Mouse (Mus musculus) adrenal gland, postnatal 36 days (tissue): ENCODE data around the gene Ripor2. TPM values are rescaled to one million over a fixed set of nuclear protein-coding genes. Genes with fewer than 3 reads are reported as not detected.

Experiments used
- DNase-seq, 2 experiments: peaks; one replicate each; pipeline ENCODE4 v3.0.0; 2021; ENCODE audit warnings: mixed read lengths in 1 of 2
- long read RNA-seq, 2 experiments: library from polyadenylated mRNA; stranded (forward); transcript quantifications; one replicate each; pipeline ENCODE4 v2.0.0; 2021; ENCODE audit warnings: borderline sequencing depth in 2 of 2
- total RNA-seq, 2 experiments: library from RNA; stranded (reverse); gene quantifications; 2 replicates each; pipeline ENCODE4 v1.2.3; 2021

The Ripor2 gene
- total RNA-seq, result 1 to 10 TPM; 2.6 to 4.2 TPM
- long read RNA-seq, experiment 1, partial matches to known transcripts, result 1 of 2 reads
- long read RNA-seq, experiment 1, other reads (novel, unspliced or antisense), result 1 of 2 reads
- long read RNA-seq, experiment 2, partial matches to known transcripts, result 0 of 5 reads
- long read RNA-seq, experiment 2, other reads (novel, unspliced or antisense), result 5 of 5 reads

GRCm38 (mm10) chr13:24581833-24582232 lies at the start of gene Ripor2:
Ripor2 (plus strand) TSS chr13:24582189.
- no peak for DNase-seq

GRCm38 (mm10) chr13:24536531-24537167 lies 45.3 kb upstream of the Ripor2 start:
- peak; percentile 42 to 50 for DNase-seq

- DNase-seq, result no peak
Measured at GRCm38 (mm10) chr13:24538012-24538411, 44.0 kb upstream of the Ripor2 start.

- no peak for DNase-seq
Measured at GRCm38 (mm10) chr13:24538941-24539340, 43.0 kb upstream of the Ripor2 start.

- no peak for DNase-seq
Measured at GRCm38 (mm10) chr13:24545677-24546076, 36.3 kb upstream of the Ripor2 start.

GRCm38 (mm10) chr13:24546801-24547459 lies 35.1 kb upstream of the Ripor2 start:
- no peak for DNase-seq

- no peak for DNase-seq
Measured at GRCm38 (mm10) chr13:24548911-24549310, 33.1 kb upstream of the Ripor2 start.

GRCm38 (mm10) chr13:24551100-24551931 lies 30.7 kb upstream of the Ripor2 start:
- no peak for DNase-seq

GRCm38 (mm10) chr13:24552039-24552438 lies 29.9 kb upstream of the Ripor2 start:
- DNase-seq, result no peak

GRCm38 (mm10) chr13:24561391-24561790 lies 20.6 kb upstream of the Ripor2 start:
- DNase-seq, result no peak

- no peak for DNase-seq
Measured at GRCm38 (mm10) chr13:24564706-24565105, 17.3 kb upstream of the Ripor2 start.

GRCm38 (mm10) chr13:24565230-24565949 lies 16.6 kb upstream of the Ripor2 start:
- peak; percentile 51 to 60 for DNase-seq

- peak in 1 of 2 experiments; percentile 23 for DNase-seq
Measured at GRCm38 (mm10) chr13:24565950-24566320, 16.1 kb upstream of the Ripor2 start.

- DNase-seq, result no peak
Measured at GRCm38 (mm10) chr13:24567176-24567811, 14.7 kb upstream of the Ripor2 start.

- no peak for DNase-seq
Measured at GRCm38 (mm10) chr13:24569066-24569465, 12.9 kb upstream of the Ripor2 start.

- DNase-seq, result no peak
Measured at GRCm38 (mm10) chr13:24570716-24571115, 11.3 kb upstream of the Ripor2 start.

GRCm38 (mm10) chr13:24571906-24572305 lies 10.1 kb upstream of the Ripor2 start:
- DNase-seq, result no peak

GRCm38 (mm10) chr13:24575126-24575525 lies 6.9 kb upstream of the Ripor2 start:
- DNase-seq, result peak in 1 of 2 experiments; percentile 27

- DNase-seq, result peak in 1 of 2 experiments; percentile 17
Measured at GRCm38 (mm10) chr13:24576338-24577119, 5.5 kb upstream of the Ripor2 start.

- DNase-seq, result no peak
Measured at GRCm38 (mm10) chr13:24578317-24578716, 3.7 kb upstream of the Ripor2 start.

- DNase-seq, result no peak
Measured at GRCm38 (mm10) chr13:24580759-24581158, 1.2 kb upstream of the Ripor2 start.
